Mouse (Mus musculus): ENCODE measurements around the gene Arhgap25. TPM values are rescaled to one million over a fixed set of nuclear protein-coding genes. Genes with fewer than 3 reads are reported as not detected.
A peak's percentile ranks its signal among the peaks of the same experiment; 100 is the strongest.
"Not testable (repeated sequence)": the region's sequence is repeated elsewhere in the genome, so short reads cannot be mapped to it uniquely, and the experiment has no call there.

The Arhgap25 gene
- total RNA-seq, 2 experiments from 2014 or later, result 8.5 to 9.6 TPM

- no peak for DNase-seq (ENCODE audit: extremely low spot score in 1 of 2, low spot score in 2 of 2)
- Histone ChIP-seq H3K27ac (peak overlapping the region; percentile 57; the same call in 1 of the 2 replicates), H3K4me3 (peak overlapping the region; percentile 17; the same call in 1 of the 2 replicates)
- TF ChIP-seq CTCF (IDR thresholded peaks at IDR 0.05), result no peak
- intact Hi-C loops (cut with DNase I), result no loop called here
Observed at GRCm38 (mm10) chr6:87496143-87496542, 36.9 kb downstream of the Arhgap25 start.

DNA sequence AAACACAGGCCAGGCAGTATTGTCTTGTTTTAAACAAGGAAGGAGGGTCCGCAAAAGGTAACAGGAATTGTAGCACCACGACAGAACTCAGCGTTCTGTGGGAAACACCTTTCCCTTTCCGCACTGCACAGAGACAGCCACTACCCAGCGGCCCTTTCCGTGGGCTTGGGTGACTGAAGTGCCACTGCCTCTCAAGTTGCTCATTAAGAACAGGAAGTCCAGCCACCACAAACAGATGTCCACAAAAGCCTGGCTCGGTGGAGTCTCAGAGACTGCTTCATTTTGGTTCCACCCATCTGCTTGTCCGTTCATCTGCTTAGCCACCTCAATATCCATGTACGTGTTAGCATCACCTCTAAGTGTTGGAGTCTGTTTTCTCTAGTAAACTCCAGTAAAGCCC is 38.7 kb downstream of the Arhgap25 start:
- no peak overlapping the region for H3K27ac ChIP-seq
- intact Hi-C loops (cut with DNase I), result no loop called here
- no peak for TF ChIP-seq CTCF (IDR thresholded peaks at IDR 0.05)
- no peak overlapping the region for H3K4me3 ChIP-seq
- no peak for DNase-seq (ENCODE audit: extremely low spot score in 1 of 2, low spot score in 2 of 2)

GRCm38 (mm10) chr6:87487657-87488426 is 45.2 kb downstream of the Arhgap25 start:
- Histone ChIP-seq H3K4me3 (no peak overlapping the region), H3K27ac (no peak overlapping the region)
- DNase-seq (ENCODE audit: extremely low spot score in 1 of 2, low spot score in 2 of 2), result no peak
- intact Hi-C loops (cut with DNase I), result no loop called here
- peak; percentile 5 for TF ChIP-seq CTCF (IDR thresholded peaks at IDR 0.05)

DNA sequence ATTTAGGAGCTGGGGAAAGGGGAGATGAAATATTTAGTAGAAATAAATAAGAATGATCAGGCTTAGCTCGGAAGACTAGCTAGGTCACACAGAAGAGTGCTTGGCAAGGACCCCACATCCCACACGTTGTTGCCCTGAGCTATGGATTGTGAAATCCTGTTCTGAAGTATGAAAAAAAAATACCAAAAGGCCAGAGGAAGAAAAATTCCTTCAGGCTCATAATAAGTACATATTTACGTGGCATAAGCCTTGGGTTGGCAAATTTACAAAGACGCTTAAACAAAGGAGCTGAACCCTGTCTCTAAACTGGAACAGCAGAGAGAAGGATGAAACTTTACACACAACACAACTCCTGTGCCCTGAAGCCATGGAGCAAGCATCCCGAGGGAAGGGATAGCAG is 48.3 kb downstream of the Arhgap25 start:
- intact Hi-C loops (cut with DNase I), result no loop called here
- no peak for TF ChIP-seq CTCF (IDR thresholded peaks at IDR 0.05)
- no peak for DNase-seq (ENCODE audit: extremely low spot score in 1 of 2, low spot score in 2 of 2)
- Histone ChIP-seq H3K27ac (no peak overlapping the region), H3K4me3 (no peak overlapping the region)

GRCm38 (mm10) chr6:87483900-87484289 is 49.2 kb downstream of the Arhgap25 start:
- no peak for TF ChIP-seq CTCF (IDR thresholded peaks at IDR 0.05)
- DNase-seq (ENCODE audit: extremely low spot score in 1 of 2, low spot score in 2 of 2), result no peak
- Histone ChIP-seq H3K27ac (no peak overlapping the region), H3K4me3 (no peak overlapping the region)
- intact Hi-C loops (cut with DNase I), result no loop called here

GRCm38 (mm10) chr6:87483224-87483899 is 49.7 kb downstream of the Arhgap25 start:
- Histone ChIP-seq H3K27ac (peak overlapping the region; percentile 7; the same call in 1 of the 2 replicates), H3K4me3 (no peak overlapping the region)
- TF ChIP-seq CTCF (IDR thresholded peaks at IDR 0.05), result no peak
- DNase-seq (ENCODE audit: extremely low spot score in 1 of 2, low spot score in 2 of 2), result no peak
- intact Hi-C loops (cut with DNase I), result no loop called here

DNA sequence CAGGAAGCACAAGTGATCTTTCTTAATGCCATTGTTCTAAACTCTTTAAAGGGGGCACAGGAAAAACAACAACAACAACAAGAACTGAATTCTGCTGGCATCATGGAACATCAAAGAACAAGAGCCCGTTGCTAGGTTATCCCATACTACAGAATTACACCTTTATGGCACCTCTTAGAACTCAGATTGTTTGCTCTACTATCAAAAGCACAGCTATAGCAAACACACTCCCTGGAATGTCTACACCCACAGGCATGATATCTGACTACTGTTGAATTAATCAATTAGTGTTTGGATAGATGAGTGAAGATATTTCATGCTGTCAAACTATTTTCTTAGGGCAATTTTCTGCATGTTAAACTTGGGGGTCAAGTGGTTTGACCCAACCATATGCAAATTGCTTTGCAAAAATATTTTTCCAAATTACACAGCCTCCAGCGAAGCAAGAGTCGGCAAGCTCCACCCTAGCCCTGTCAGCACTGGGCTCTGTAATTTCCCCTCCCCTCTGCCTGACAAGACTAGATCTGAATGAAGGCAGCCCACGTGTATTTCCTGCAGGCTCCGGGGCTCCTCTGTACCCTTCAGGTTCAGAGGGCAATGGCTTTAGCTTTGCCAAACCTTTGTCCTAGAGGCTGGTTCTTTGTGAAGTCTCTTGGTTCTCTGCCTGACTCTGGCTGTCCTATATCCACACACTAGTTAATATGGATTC is 53.6 kb downstream of the Arhgap25 start:
- intact Hi-C loops (cut with DNase I), result no loop called here
- no peak for DNase-seq (ENCODE audit: extremely low spot score in 1 of 2, low spot score in 2 of 2)
- Histone ChIP-seq H3K4me3 (no peak overlapping the region), H3K27ac (no peak overlapping the region)
- TF ChIP-seq CTCF (IDR thresholded peaks at IDR 0.05), result no peak

GRCm38 (mm10) chr6:87478847-87479246 is 54.2 kb downstream of the Arhgap25 start:
- TF ChIP-seq CTCF (IDR thresholded peaks at IDR 0.05), result no peak
- intact Hi-C loops (cut with DNase I), result no loop called here

DNA sequence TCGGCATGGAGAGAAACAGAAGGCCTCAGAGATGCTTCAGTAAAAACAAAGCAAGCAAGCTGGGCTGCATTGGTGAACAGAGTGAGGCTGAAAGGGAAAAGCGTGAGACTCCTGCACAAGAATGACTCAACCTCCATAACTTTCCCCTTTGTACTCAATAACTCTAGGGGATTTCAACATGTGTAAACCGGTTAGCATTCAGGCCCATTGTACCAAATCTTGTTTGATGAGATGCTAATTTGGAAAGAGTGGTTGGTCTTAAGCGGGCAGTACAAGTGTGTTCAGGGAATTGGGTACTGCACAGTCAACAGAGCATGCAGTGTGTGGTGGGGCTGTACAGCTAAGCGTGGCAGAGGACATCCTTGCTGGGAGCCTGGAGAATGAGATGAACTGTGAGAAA is 57.8 kb downstream of the Arhgap25 start:
- no peak for TF ChIP-seq CTCF (IDR thresholded peaks at IDR 0.05)
- no peak overlapping the region for H3K27ac ChIP-seq
- no peak overlapping the region for H3K4me3 ChIP-seq
- intact Hi-C loops (cut with DNase I), result no loop called here
- no peak for DNase-seq (ENCODE audit: extremely low spot score in 1 of 2, low spot score in 2 of 2)

More at GRCm38 (mm10) chr6:87478847-87479246, 54.2 kb downstream of the Arhgap25 start:
- DNase-seq (ENCODE audit: extremely low spot score in 1 of 2, low spot score in 2 of 2), result no peak
- H3K4me3 ChIP-seq, result no peak overlapping the region
- no peak overlapping the region for H3K27ac ChIP-seq

DNA sequence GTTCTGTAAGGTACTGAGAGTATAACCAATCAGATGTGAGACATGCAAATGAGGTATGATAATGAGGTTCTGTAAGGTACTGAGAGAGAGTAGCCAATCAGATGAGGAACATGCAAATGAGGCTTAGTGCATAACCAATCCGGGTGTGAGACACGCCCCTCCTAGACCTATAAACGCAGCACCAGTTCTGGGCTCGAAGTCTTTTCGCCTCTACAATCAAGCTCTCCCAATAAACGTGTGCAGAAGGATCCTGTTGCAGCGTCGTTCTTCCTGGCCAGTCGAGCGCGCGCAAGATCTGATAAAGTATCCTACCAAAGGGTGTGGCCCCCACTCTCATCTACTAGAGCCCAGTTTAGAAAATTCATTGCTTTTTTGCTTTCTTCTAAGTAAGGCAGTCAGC is 63.0 kb downstream of the Arhgap25 start:
- H3K4me3 ChIP-seq; DNase-seq (ENCODE audit: extremely low spot score in 1 of 2, low spot score in 2 of 2); H3K27ac ChIP-seq; intact Hi-C loops (cut with DNase I): not testable (repeated sequence)

- H3K4me3 ChIP-seq, result no peak overlapping the region
- intact Hi-C loops (cut with DNase I), result no loop called here
- no peak for TF ChIP-seq CTCF (IDR thresholded peaks at IDR 0.05)
- H3K27ac ChIP-seq, result no peak overlapping the region
- DNase-seq (ENCODE audit: extremely low spot score in 1 of 2, low spot score in 2 of 2), result no peak
Observed at GRCm38 (mm10) chr6:87468372-87468771, 64.7 kb downstream of the Arhgap25 start.

DNA sequence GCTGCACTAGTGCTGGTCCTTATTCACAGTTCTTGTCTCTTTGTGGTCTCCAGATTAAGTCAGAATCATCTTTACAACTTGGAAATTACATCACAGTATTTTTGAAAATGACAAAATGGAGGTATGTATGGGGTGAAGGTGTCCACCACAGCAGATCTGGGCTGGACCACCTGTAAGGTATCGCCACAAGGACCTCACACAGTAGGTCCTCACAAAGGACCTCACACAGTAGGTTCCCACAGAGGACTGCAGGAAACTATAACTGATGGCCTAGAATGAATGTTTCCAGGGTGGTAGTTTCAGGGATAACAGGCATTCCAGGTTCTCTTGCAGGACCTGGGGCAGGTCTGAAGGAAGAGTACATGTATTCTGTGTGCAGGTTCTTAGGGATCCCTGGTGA is 65.7 kb downstream of the Arhgap25 start:
- DNase-seq (ENCODE audit: extremely low spot score in 1 of 2, low spot score in 2 of 2), result no peak
- Histone ChIP-seq H3K27ac (no peak overlapping the region), H3K4me3 (no peak overlapping the region)
- intact Hi-C loops (cut with DNase I), result loop anchor here (2.0 kb wide), 3 partner anchors 45 to 203 kb away; no protein-coding TSS in a partner anchor
- TF ChIP-seq CTCF (IDR thresholded peaks at IDR 0.05), result no peak

Data from left cerebral cortex, adult 2 months (tissue).